Mouse (Mus musculus): ENCODE data around the gene Brd9. TPM values are rescaled to one million over a fixed set of nuclear protein-coding genes. Genes with fewer than 3 reads are reported as not detected.

The Brd9 gene
- 62.4 and 64.3 TPM in 2 replicates for polyA plus RNA-seq (2012; rRNA removed)

GRCm38 (mm10) chr13:73937321-73938176 is at the start of gene Brd9, which contains the start of gene Trip13:
TSS of gene Brd9 (plus strand) at chr13:73937811.
TSS of gene Trip13 (minus strand) at chr13:73937784.
- peak; percentile 98 for DNase-seq (ENCODE audit: low spot score)

DNA sequence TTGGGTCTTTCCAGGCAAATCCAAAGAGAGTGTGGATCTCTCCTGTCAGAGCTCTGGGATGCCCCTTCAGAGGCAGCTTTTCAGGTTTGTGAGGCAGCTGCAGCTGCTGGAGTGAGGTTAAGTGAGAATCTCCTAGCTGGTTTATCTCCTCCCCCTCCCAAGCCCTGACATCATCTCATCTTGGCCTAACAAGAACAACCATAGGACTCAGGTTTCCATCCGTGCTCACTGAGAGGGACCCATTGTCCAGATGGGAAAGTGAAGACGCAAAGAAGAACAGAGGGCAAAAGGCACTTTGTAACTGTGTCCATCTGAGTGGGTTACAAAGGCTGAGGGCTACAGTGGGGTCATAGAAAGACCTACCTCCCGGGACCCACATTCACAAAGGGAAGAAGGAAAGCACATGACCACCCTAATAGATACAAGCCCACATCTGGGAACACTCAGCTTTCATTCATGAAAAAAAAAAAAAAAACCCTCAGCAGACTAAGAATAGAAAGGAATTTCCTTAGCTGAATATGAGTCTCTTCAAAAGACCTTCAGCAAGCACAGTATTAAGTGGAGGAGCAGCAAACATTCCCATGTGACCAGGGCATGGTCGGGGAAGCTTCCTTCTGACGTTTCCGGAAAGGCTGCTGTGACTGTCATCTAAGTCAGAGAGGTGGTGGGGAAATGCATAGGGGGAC is 45.0 kb upstream of the Brd9 start:
- DNase-seq (ENCODE audit: low spot score) = no peak

DNA sequence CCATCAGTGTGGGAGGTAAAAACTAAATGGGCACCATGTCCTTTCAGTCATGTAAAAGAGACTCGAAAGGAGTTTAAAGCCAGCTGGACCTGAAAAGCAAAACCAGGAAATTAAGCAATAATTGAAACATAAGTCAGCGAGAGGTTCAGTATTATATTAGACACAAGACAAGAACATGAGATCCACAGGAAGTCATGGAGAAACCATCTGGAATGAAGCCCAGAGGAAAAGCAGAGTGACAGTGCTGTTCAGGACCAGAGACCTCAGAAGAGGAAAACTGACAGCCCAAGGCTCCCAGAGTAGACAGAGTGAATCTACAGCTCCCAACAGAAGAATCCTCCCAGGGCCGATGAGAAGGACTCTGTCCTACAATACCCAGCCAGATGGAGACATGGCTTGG is 40.0 kb upstream of the Brd9 start:
- DNase-seq (ENCODE audit: low spot score) = no peak

DNA sequence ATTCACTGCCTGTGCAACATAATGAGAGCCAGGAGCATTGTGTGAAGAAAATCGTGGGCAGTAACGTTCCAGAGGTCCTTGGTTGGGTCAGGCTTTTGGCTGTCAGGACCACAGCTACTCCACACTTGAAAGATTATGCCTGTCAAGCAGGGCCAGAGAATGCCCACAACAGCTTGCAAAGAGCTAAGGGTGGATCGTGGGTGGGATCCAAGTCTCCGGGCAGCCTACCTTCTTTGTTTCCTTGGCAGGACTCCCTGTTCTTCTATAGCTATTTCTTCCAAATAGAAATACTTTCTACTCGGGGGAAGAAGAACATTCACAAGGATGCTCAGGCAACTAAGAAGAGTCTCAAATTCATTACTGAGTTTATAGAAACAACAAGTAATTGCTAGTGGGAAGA is 30.5 kb upstream of the Brd9 start:
- no peak for DNase-seq (ENCODE audit: low spot score)

GRCm38 (mm10) chr13:73907683-73908412 is 29.8 kb upstream of the Brd9 start:
- no peak for DNase-seq (ENCODE audit: low spot score)

DNA sequence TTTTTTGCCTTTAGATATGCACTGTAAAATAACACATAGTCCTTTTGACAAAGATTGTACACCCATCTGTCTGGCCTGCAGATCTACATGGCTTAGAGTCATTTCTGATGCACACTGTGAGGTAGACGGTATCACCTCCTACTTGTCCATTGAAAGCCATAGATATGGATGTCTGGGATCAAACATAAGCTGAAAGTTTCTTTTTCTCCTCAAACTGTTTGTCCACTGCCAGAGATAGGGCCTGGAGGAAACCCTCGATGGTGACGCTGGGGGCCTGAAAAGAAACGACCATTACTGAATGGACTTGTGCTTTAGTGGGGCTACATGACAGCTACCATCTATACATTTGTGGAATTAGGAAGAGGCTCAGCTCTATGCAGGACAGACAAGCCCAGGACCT is 24.5 kb upstream of the Brd9 start:
- DNase-seq (ENCODE audit: low spot score) = no peak

DNA sequence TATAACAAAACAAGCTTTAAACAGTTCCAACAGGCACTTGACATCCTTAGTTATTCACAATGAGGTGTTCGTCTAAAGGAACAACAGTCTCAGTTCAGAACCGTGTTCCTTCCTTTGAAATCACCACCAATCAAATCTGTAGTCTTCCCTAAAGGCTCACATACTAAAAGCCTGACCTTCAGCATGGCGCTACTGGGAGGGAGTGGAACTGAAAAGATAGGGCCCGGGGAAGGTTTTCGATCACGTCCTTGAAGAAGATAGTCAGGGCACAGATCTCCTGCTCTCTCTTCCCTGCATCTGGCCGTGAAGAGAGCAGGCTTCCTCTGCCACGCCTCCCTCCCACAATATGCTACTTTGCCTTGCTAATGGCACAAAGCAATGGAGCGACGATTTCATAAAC is 5.4 kb upstream of the Brd9 start:
- no peak for DNase-seq (ENCODE audit: low spot score)

GRCm38 (mm10) chr13:73936938-73937320 is 682 bp upstream of the Brd9 start:
- DNase-seq (ENCODE audit: low spot score) = no peak

DNA sequence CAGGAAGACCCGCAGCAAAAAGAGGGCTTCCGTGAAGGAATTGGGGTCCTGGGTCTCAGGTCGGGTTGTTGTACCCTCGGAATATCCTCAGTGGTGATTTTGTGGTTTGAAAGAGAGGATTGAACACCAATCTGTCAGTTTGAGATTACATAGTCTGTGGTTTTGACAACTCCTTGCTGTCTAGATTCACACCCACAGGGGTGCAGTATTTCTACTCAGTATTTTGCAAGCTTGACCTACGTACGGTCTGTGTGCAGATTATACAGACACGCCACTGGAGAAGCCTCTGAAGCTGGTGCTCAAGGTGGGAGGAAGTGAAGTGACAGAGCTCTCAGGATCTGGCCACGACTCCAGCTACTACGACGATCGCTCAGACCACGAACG is 558 bp downstream of the Brd9 start:
- DNase-seq (ENCODE audit: low spot score) = no peak

GRCm38 (mm10) chr13:73939101-73939500 is 1.5 kb downstream of the Brd9 start:
- DNase-seq (ENCODE audit: low spot score) = no peak

GRCm38 (mm10) chr13:73944606-73945005 is 7.0 kb downstream of the Brd9 start:
- DNase-seq (ENCODE audit: low spot score) = no peak

- DNase-seq (ENCODE audit: low spot score) = no peak
Measured at GRCm38 (mm10) chr13:73953551-73954130, 16.0 kb downstream of the Brd9 start.

- DNase-seq (ENCODE audit: low spot score) = no peak
Measured at GRCm38 (mm10) chr13:73954666-73955065, 17.1 kb downstream of the Brd9 start.

- DNase-seq (ENCODE audit: low spot score) = no peak
Measured at GRCm38 (mm10) chr13:73955531-73955930, 17.9 kb downstream of the Brd9 start.

DNA sequence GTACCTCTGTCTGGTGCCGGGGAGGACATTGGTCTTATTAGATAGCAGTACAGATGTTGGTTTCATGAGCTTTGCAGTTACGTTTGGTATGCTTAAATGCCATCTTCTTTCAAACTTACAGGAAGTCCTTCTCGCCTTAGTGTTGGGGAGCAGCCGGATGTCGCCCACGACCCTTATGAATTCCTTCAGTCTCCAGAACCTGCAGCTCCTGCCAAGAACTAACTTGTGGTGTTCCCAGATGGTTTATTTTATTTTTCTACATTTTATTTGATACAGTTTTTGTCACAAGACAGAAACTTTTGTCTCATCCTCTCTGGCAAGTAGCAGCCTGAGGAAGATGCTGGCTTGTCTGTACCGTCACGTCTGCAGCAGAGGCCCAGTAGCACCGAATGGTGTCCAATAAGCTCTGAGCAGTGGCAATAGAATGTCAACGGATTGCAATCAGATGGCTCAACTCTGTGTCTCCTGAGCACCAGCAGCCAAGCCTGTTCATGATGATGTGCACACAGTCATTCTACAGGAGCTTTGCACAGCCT is 22.6 kb downstream of the Brd9 start:
- no peak for DNase-seq (ENCODE audit: low spot score)

DNA sequence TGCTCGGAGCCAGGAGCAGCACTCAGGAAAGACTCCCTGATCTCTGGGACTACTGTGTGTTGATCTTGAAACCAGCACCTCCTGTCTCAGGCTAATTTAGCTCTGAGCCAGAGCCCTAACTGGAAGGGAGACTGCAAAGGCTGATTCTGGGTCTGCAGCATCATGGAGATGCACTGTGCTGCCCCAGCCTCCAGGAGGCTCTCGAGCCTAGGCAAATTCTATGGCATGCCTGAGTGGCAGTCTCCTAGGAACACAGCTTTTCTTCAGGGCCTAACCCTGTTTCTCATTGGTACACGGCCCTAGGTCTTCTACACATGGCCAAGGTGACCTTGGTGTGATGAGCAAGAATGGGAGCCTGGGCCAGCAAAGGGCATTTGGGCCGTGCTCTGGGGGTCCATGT is 23.6 kb downstream of the Brd9 start:
- no peak for DNase-seq (ENCODE audit: low spot score)

DNA sequence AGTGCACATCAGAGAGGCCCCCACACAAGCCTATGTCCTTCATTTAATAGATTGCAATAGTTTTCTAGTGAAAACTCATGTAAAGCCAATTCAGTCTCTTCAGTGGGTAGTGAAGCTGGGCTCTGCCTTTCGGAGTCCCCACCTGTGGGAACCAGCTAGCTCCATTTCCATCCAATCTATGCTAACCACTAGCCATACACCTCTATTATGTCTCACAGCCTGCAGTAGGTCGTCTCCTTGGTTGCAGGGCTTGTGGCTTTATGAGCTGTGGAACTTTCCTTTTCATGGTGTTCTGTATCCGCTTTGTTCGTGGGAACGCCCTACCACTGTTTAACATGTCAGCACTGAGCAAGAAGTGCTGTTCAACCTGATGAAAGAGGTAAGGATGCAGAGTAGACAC is 25.9 kb downstream of the Brd9 start, which contains the start of gene Zdhhc11:
Gene Zdhhc11 (plus strand): TSS at position 301 of the 400 bp plus-strand sequence.
- DNase-seq (ENCODE audit: low spot score) = no peak

DNA sequence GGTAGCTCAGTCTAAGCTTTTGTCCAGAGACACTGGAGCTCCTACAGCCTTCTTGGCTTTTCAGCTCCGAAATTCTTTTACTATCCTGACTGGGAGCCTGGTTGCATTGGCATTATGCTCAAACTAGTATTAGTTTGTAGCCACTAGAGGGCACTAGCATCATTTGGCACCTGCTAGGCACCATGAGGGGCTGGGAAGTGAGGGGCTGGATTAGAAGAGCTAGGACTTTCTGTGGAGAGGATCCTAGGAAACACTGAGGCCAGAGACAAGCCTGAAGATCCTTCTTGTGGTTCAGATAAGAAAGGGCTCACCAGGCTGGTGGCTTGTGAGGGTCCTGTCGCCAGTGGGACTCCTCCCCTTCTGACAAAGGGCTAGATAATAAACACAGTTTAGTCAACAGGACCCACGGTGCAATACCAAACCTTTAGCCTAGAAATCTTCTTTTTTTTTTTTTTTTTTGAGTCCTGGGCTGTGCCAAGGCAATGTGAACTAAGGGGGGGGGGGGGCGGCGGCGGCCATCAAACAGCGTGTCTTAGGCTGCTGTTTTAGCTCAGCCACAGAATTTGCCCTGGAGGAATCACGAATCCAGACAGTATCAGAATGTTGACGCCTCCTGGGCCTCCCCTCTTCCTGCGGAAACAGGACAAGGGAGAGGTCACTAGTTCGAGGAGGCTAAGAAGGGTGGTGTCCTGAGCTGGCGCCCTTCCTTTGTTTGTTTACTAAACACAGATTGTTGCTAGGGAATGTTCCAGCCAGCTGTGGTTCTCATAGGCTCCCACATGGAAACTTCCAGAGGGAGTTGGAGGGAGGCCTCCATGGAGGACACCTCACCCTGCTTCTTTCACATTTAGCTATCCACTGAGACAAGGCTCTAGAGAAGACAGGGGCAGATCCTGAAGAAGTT is 33.2 kb downstream of the Brd9 start:
- DNase-seq (ENCODE audit: low spot score) = peak; percentile 39

DNA sequence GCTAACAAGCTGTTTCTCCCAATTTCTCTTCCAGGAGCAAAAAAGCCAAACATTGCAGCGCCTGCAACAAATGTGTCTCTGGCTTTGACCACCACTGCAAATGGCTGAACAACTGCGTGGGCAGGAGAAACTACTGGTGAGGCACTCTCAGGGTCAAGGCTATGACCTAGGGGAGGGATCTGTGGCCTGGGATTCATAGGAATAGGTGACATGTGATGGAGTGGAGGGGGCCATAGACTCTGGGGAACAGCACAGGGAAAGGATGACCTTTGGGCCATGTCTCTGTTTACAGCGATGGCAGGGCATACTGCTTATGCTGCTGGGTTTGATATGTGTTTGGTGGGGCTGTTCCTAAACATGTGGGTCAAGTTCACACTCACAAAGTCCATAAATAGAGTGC is 36.9 kb downstream of the Brd9 start:
- DNase-seq (ENCODE audit: low spot score) = no peak

DNA sequence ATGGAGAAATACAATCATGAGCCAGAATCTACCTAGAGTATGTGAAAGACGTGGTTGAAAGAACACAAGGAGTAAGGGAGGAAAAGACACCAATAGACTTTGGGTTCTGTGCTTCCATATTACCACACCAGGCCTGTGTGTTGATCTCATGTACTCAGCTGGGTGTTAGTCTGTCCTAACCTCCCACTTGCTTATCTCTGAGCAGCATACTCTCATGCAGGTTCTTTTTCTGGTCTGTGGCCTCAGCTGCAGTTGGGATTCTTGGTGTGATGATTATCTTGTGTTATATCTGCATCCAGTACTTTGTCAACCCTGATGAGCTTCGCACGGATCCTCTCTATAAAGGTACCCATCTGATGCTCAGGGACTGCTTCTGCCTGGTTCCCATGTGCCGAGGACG is 39.3 kb downstream of the Brd9 start:
- DNase-seq (ENCODE audit: low spot score) = no peak

- DNase-seq (ENCODE audit: low spot score) = no peak
Measured at GRCm38 (mm10) chr13:73990325-73990724, 52.7 kb downstream of the Brd9 start.
